Mouse (Mus musculus) CH12.LX (cell line): ENCODE results near the gene Agap1. TPM values are rescaled to one million over a fixed set of nuclear protein-coding genes. Genes with fewer than 3 reads are reported as not detected.

Experiments
- DNase-seq: peaks from one replicate; pipeline ENCODE4 v3.0.0-alpha.2; 2013; ENCODE audit errors: extremely low read depth
- H3K27ac ChIP-seq: 2 replicates; pipeline ENCODE4 v1.5.1; 2012; ENCODE audit warnings: low read depth, mild to moderate bottlenecking, control low read depth, moderate library complexity; ENCODE audit not compliant: insufficient read depth
- H3K27me3 ChIP-seq: replicated peaks from 2 replicates; pipeline ENCODE3; 2012; ENCODE audit warnings: inconsistent platforms
- H3K36me3 ChIP-seq, 2 experiments: replicated peaks in 1 of 2; 2 replicates each; pipeline versions ENCODE3 to v1.6.1; 2012; ENCODE audit warnings: inconsistent platforms in 1 of 2, low read length in 1 of 2, mild to moderate bottlenecking in 1 of 2, mixed read lengths in 1 of 2, moderate library complexity in 1 of 2; ENCODE audit not compliant: control insufficient read depth in 1 of 2, insufficient read depth in 1 of 2
- H3K4me1 ChIP-seq, 2 experiments: 2 replicates each; pipeline ENCODE4 v1.6.1; 2012; ENCODE audit warnings: inconsistent platforms in 1 of 2, moderate library complexity in 1 of 2; ENCODE audit not compliant: insufficient read depth in 2 of 2, control insufficient read depth in 1 of 2
- H3K4me2 ChIP-seq: 2 replicates; pipeline ENCODE4 v1.6.1; 2012; ENCODE audit warnings: low read depth, mild to moderate bottlenecking, control low read depth; ENCODE audit not compliant: poor library complexity, insufficient read depth, severe bottlenecking
- H3K4me3 ChIP-seq, 3 experiments: fragments of 150-350 bp in 1 of 3; sonication (generic) in 1 of 3; replicated peaks in 1 of 3; 2 replicates each; pipeline versions ENCODE3 to v1.5.1; 2011 to 2012; ENCODE audit warnings: low read depth in 2 of 3, low read length in 2 of 3, mild to moderate bottlenecking in 2 of 3, moderate library complexity in 2 of 3, control low read depth in 1 of 3, improper control_type of control experiment in 1 of 3, inconsistent platforms in 1 of 3, mixed read lengths in 1 of 3; ENCODE audit not compliant: poor library complexity in 1 of 3
- H3K79me2 ChIP-seq: replicated peaks from 2 replicates; pipeline ENCODE4 v1.6.1; 2012; ENCODE audit warnings: mild to moderate bottlenecking, moderate library complexity; ENCODE audit not compliant: control insufficient read depth, poor library complexity, insufficient read depth, severe bottlenecking; ENCODE audit errors: extremely low read depth
- H3K9ac ChIP-seq: 2 replicates; pipeline ENCODE4 v1.6.1; 2012; ENCODE audit warnings: low read depth, mild to moderate bottlenecking, control low read depth, moderate library complexity; ENCODE audit not compliant: insufficient read depth
- H3K9me3 ChIP-seq: replicated peaks from 2 replicates; pipeline ENCODE3; 2012; ENCODE audit warnings: low read length, inconsistent platforms, mixed read lengths
- BHLHE40 ChIP-seq: IDR thresholded peaks from 2 replicates; pipeline ENCODE4 v1.6.1; 2011; ENCODE audit warnings: mild to moderate bottlenecking, low read depth, low read length, improper control_type of control experiment
- CHD1 ChIP-seq: IDR thresholded peaks from 2 replicates; pipeline ENCODE4 v1.6.1; 2012; ENCODE audit warnings: low read depth, low read length, improper control_type of control experiment, inconsistent platforms
- E2F4 ChIP-seq: IDR thresholded peaks from 2 replicates; pipeline ENCODE4 v1.6.1; 2011; ENCODE audit warnings: low read depth, low read length, improper control_type of control experiment; ENCODE audit not compliant: insufficient replicate concordance
- GABPA ChIP-seq: IDR thresholded peaks from 2 replicates; pipeline ENCODE4 v1.6.1; 2012; ENCODE audit warnings: low read depth, low read length, improper control_type of control experiment, inconsistent platforms; ENCODE audit not compliant: insufficient replicate concordance
- IRF4 ChIP-seq: IDR thresholded peaks from 2 replicates; pipeline ENCODE4 v1.6.1; 2014; ENCODE audit warnings: low read depth, mild to moderate bottlenecking, inconsistent platforms, low read length, improper control_type of control experiment
- JUN ChIP-seq: IDR thresholded peaks from 2 replicates; pipeline ENCODE4 v1.6.1; 2011; ENCODE audit warnings: low read depth, mild to moderate bottlenecking, low read length, improper control_type of control experiment, moderate library complexity; ENCODE audit not compliant: insufficient read depth
- MAX ChIP-seq: IDR thresholded peaks from 2 replicates; pipeline ENCODE4 v1.6.1; 2011; ENCODE audit warnings: low read length, improper control_type of control experiment
- MEF2A ChIP-seq: IDR thresholded peaks from 2 replicates; pipeline ENCODE4 v1.6.1; 2014; ENCODE audit warnings: low read depth, mild to moderate bottlenecking, inconsistent platforms, low read length, improper control_type of control experiment, borderline replicate concordance
- MXI1 ChIP-seq: IDR thresholded peaks from 2 replicates; pipeline ENCODE4 v1.6.1; 2011; ENCODE audit warnings: mild to moderate bottlenecking, low read depth, low read length, improper control_type of control experiment
- MYC ChIP-seq: IDR thresholded peaks from 2 replicates; pipeline ENCODE4 v1.6.1; 2011; ENCODE audit warnings: low read depth, mild to moderate bottlenecking, improper control_type of control experiment, low read length
- POLR2A ChIP-seq: IDR thresholded peaks from 2 replicates; pipeline ENCODE4 v1.6.1; 2011; ENCODE audit warnings: low read depth, mild to moderate bottlenecking, improper control_type of control experiment, low read length
- POLR2AphosphoS2 ChIP-seq: IDR thresholded peaks from 2 replicates; pipeline ENCODE4 v1.6.1; 2011; ENCODE audit warnings: low read depth, low read length, improper control_type of control experiment
- SIN3A ChIP-seq: IDR thresholded peaks from 2 replicates; pipeline ENCODE4 v1.6.1; 2012; ENCODE audit warnings: low read length, improper control_type of control experiment, inconsistent platforms
- SMC3 ChIP-seq: IDR thresholded peaks from 2 replicates; pipeline ENCODE4 v1.6.1; 2011; ENCODE audit warnings: low read depth, low read length, improper control_type of control experiment
- TBP ChIP-seq: conservative IDR thresholded peaks from 2 replicates; pipeline ENCODE4 v1.6.1; 2011; ENCODE audit warnings: low read depth, low read length, improper control_type of control experiment
- USF2 ChIP-seq: conservative IDR thresholded peaks from 2 replicates; pipeline ENCODE4 v1.6.1; 2011; ENCODE audit warnings: low read depth, low read length, improper control_type of control experiment
- ZC3H11A ChIP-seq: IDR thresholded peaks from 2 replicates; pipeline ENCODE4 v1.6.1; 2012; ENCODE audit warnings: low read depth, mild to moderate bottlenecking, inconsistent platforms, low read length, improper control_type of control experiment
- ZKSCAN1 ChIP-seq: IDR thresholded peaks from 2 replicates; pipeline ENCODE4 v1.6.1; 2012; ENCODE audit warnings: low read depth, inconsistent platforms, low read length, improper control_type of control experiment, borderline replicate concordance
- ZMIZ1 ChIP-seq: IDR thresholded peaks from 2 replicates; pipeline ENCODE4 v1.6.1; 2012; ENCODE audit warnings: low read depth, mild to moderate bottlenecking, inconsistent platforms, low read length, improper control_type of control experiment
- ZNF384 ChIP-seq: IDR thresholded peaks from 2 replicates; pipeline ENCODE4 v1.6.1; 2012; ENCODE audit warnings: low read depth, low read length, improper control_type of control experiment, inconsistent platforms
- dilution Hi-C: fragments of 300-500 bp; cut with MboI; formaldehyde crosslinking; loops from 2 replicates; pipeline ENCODE4 v1.14.3; 2020; ENCODE audit warnings: low sequenced_read_pairs; ENCODE audit not compliant: extremely low pct_unique_long_range_greater_than_20kb, extremely low pct_ligation_motif_present
- in situ Hi-C: fragments of 300-500 bp; cut with MboI; formaldehyde crosslinking; loops from 3 replicates; pipeline ENCODE4 v1.14.3; 2019; ENCODE audit warnings: low sequenced_read_pairs, low pct_ligation_motif_present, low pct_unique_long_range_greater_than_20kb, mixed read lengths
- polyA plus RNA-seq: library from polyadenylated mRNA; unstranded; fragments of >175 nt; gene quantifications from 2 replicates; pipeline ENCODE4 v1.2.1, GENCODE M21; 2012; ENCODE audit warnings: low read depth; ENCODE audit not compliant: insufficient read length
- total RNA-seq, 2 experiments: library from RNA; depleted of rRNA; stranded (reverse); fragments of 300-350 nt in 1 of 2; fragments of >200 nt in 1 of 2; gene quantifications; 2 replicates each; pipeline ENCODE4 v1.2.3; 2012 to 2014

Gene Agap1
- total and polyA plus RNA-seq, 3 experiments = not detected

DNA sequence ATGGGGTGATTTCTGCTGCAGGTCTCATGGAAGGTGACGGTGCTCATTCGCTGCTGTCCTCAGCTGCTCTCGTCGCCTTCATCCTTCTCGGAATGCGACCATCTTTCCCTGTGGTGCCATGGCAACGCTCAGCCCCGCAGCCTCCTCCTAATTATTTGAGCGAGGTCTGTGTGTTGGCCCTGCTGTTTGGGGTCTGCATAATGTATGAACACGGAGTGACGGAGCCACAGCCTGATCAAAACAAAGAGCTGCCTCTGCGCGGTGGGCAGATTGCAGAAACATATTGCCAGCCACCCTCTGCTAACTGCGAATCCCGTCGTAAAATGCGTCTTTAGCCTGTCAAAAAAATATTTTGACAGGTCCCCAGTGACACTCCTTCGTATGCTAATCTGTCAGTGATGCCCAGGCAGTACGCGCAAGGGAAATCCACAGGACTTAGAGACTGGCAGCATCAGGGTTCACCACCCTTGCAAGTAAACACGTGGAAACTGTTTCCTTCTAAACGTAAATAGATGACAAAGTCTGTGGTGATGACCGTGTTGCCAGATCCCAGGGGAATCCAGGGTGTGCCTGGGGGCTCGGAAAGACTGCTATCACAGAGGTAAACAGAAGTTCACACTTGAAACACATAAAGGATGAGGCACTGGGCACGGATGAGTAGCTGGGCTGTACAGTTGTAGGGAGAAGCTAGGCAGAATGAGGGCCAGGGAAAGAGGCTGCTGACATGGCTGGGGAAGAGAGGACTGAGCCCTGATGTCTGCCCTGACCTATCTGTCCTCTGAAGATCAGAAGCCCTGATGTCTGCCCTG is 95.7 kb downstream of the Agap1 start:
- no peaks in the 10 kb centered on the region for H3K79me2 ChIP-seq
- peaks cover 94% of the 10 kb centered on the region for H3K9me3 ChIP-seq
- dilution Hi-C loops = no loop called here
- in situ Hi-C loops = no loop called here
- H3K27ac ChIP-seq = no peak overlapping the region
- no peak overlapping the region for H3K4me3 ChIP-seq
- TF ChIP-seq MEF2A = no peak
- no peak for TF ChIP-seq MAX
- no peak for TF ChIP-seq ZKSCAN1
- no peak for TF ChIP-seq SIN3A
- TF ChIP-seq MXI1 = no peak
- no peak for TF ChIP-seq BHLHE40
- TF ChIP-seq POLR2AphosphoS2 = no peak
- TF ChIP-seq TBP = no peak
- TF ChIP-seq IRF4 = no peak
- no peak for TF ChIP-seq E2F4
- no peak for TF ChIP-seq POLR2A
- TF ChIP-seq CHD1 = no peak
- TF ChIP-seq GABPA = no peak
- no peak for TF ChIP-seq MYC
- no peak for TF ChIP-seq USF2
- TF ChIP-seq ZNF384 = no peak
- no peak for TF ChIP-seq ZC3H11A
- TF ChIP-seq SMC3 = no peak
- no peak for TF ChIP-seq ZMIZ1
- no peaks in the 10 kb centered on the region for H3K27me3 ChIP-seq
- H3K4me2 ChIP-seq = no peak overlapping the region
- H3K36me3 ChIP-seq = no peaks in the 10 kb centered on the region
- no peaks in the 10 kb centered on the region for H3K4me1 ChIP-seq
- no peak overlapping the region for H3K9ac ChIP-seq
- DNase-seq = no peak

GRCm38 (mm10) chr1:89552470-89552869 is 97.9 kb downstream of the Agap1 start:
- Histone ChIP-seq H3K9ac (no peak overlapping the region), H3K4me3 (no peak overlapping the region), H3K4me1 (no peaks in the 10 kb centered on the region), H3K27me3 (no peaks in the 10 kb centered on the region), H3K36me3 (no peaks in the 10 kb centered on the region), H3K79me2 (no peaks in the 10 kb centered on the region), H3K4me2 (no peak overlapping the region), H3K9me3 (peaks cover 98% of the 10 kb centered on the region), H3K27ac (no peak overlapping the region)
- dilution Hi-C loops = no loop called here
- in situ Hi-C loops = no loop called here
- no peak for DNase-seq
- no peak for TF ChIP-seq BHLHE40
- no peak for TF ChIP-seq JUN
- TF ChIP-seq CHD1 = no peak
